Mouse (Mus musculus) intestine, embryonic 15.5 days (tissue): ENCODE measurements around the gene Usp26. TPM values are rescaled to one million over a fixed set of nuclear protein-coding genes. Genes with fewer than 3 reads are reported as not detected.

Experiments used
- ATAC-seq: fragments of 200-750 bp; cut with Nextera tagmentation; 2 replicates; pipeline ENCODE4 v1.8.0; 2017; ENCODE audit warnings: moderate TSS enrichment, moderate library complexity
- H3K27ac ChIP-seq: fragments of 300-500 bp; sonication (generic); 2 replicates; pipeline ENCODE4 v1.5.1; 2015; ENCODE audit warnings: mild to moderate bottlenecking, inconsistent platforms
- H3K27me3 ChIP-seq: fragments of 300-500 bp; sonication (generic); replicated peaks from 2 replicates; pipeline ENCODE4 v1.6.1; 2015; ENCODE audit warnings: inconsistent platforms
- H3K36me3 ChIP-seq: fragments of 300-500 bp; sonication (generic); 2 replicates; pipeline ENCODE4 v1.6.1; 2015; ENCODE audit warnings: inconsistent platforms
- H3K4me1 ChIP-seq: fragments of 300-500 bp; sonication (generic); replicated peaks from 2 replicates; pipeline ENCODE4 v1.6.1; 2015; ENCODE audit warnings: inconsistent platforms
- H3K4me2 ChIP-seq: fragments of 300-500 bp; sonication (generic); replicated peaks from 2 replicates; pipeline ENCODE4 v1.6.1; 2015; ENCODE audit warnings: mild to moderate bottlenecking, inconsistent platforms
- H3K4me3 ChIP-seq: fragments of 300-500 bp; sonication (generic); replicated peaks from 2 replicates; pipeline ENCODE4 v1.5.1; 2015; ENCODE audit warnings: inconsistent platforms
- H3K9ac ChIP-seq: fragments of 300-500 bp; sonication (generic); 2 replicates; pipeline ENCODE4 v1.6.1; 2015; ENCODE audit warnings: inconsistent platforms
- H3K9me3 ChIP-seq: fragments of 300-500 bp; sonication (generic); 2 replicates; pipeline ENCODE4 v1.6.1; 2016; ENCODE audit warnings: inconsistent platforms
- WGBS: fragments of 180-500 bp; shearing (Covaris S2); methylation state at CpG from one replicate; pipeline ENCODE4 v1.1.7; 2015; 5-methylcytosine and 5-hydroxymethylcytosine counted together
- polyA plus RNA-seq: library from polyadenylated mRNA; unstranded; fragments of >200 nt; fragmentation: Nextera tagmentation; extraction: Ambion mirVana; gene quantifications from 2 replicates; pipeline ENCODE4 v1.2.1, GENCODE M21; 2015

Usp26 gene
- polyA plus RNA-seq, result not detected in 2 replicates

DNA sequence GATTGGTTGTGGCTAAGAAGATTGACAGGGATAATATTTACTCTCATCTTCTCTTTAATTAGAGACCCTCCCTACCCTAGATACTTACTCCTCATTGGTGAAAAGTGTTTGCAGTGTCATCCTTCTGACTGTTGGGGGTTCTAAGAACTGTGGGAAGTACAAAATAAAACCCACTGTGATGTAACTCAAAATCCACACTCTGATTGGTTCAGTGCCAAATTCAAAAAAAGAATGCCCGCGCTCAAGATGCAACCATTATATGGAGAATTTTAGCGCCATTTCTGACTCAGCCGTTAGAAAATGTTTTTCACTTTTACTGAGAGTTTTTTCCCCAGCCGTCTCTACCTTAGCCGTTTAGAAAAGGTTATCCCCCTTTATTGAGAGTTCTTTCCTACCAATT lies at the start of gene Usp26:
Usp26 (minus strand) TSS at position 101 of the 400 bp plus-strand sequence.
- Histone ChIP-seq H3K27me3 (no peaks in the 10 kb centered on the region), H3K9ac (no peak within 1 kb of the TSS), H3K36me3 (no peaks in the 10 kb centered on the region), H3K4me1 (no peaks in the 10 kb centered on the region), H3K9me3 (no peaks in the 10 kb centered on the region), H3K4me3 (no peak within 1 kb of the TSS), H3K27ac (no peak within 1 kb of the TSS), H3K4me2 (no peak within 1 kb of the TSS)
- ATAC-seq, result no peak
- WGBS, result 95% methylated on average over 6 of the region's 6 CpGs

DNA sequence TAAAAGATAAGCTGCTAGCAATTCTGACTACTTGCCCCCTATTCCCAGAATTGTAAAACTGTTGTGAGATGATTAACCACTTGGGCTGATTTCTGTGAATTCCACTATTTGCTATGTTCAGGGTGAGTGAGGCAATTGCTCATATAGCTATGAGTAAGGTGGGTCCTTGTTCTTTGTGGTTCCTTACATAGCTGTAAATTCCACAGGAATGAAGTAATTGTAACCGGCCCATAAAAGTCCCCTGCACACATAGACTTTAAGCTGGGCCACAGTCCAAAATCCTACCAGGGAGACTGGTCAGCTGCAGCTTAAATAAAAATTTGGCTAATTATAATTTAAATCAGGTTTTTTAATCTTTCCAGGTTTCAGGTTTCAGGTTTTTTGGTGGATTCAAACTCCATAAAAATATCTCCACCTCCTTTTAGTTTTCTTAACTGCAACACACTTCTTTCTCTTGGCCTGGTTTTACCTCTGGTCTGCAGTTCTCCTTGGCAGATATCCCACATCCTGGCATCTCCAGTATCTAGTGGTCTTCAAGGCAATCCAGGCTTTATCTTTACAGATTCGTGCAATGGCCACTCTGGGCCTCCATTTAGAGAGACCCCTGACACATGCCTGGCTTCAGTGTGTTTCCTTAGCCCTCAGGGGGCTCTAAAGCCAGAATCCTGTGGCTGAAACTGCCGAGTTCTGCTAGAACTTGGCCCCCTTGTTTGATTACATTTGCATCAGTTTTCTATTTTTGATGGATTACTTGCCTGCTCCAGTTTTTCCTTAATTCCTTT lies 13.6 kb upstream of the Usp26 start:
- H3K36me3 ChIP-seq, result no peaks in the 10 kb centered on the region
- H3K27me3 ChIP-seq, result no peaks in the 10 kb centered on the region
- H3K4me2 ChIP-seq, result no peak overlapping the region
- WGBS, result 44% methylated on average over 3 of the region's 3 CpGs
- no peaks in the 10 kb centered on the region for H3K9me3 ChIP-seq
- peak; percentile 88 for ATAC-seq
- no peak overlapping the region for H3K9ac ChIP-seq
- no peak overlapping the region for H3K27ac ChIP-seq
- no peaks in the 10 kb centered on the region for H3K4me1 ChIP-seq
- H3K4me3 ChIP-seq, result no peak overlapping the region

DNA sequence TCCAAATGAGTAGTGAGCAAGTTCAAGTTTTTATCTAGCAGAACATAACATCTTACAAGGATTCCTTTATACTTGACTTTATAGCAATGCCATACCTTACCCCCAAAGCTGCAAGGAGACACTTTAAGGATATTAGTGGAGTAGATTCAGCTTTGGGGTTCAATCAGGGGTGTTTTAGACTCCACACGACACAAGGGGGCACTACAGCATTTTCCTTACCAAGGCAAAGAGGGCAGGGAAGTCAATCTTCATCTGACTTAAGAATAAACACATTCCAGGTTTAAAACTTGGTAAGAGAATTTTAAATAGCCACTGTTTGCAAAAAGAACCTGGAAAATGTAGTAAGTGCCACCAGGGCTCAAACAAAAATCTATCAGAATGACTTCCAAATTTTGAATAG lies 33.6 kb downstream of the Usp26 start:
- ATAC-seq, result no peak
- Histone ChIP-seq H3K4me3 (no peak overlapping the region), H3K27me3 (no peaks in the 10 kb centered on the region), H3K4me1 (no peaks in the 10 kb centered on the region), H3K4me2 (no peak overlapping the region), H3K9ac (no peak overlapping the region), H3K27ac (no peak overlapping the region), H3K36me3 (no peaks in the 10 kb centered on the region), H3K9me3 (no peaks in the 10 kb centered on the region)
- WGBS, result 6% methylated on average over 1 of the region's 1 CpGs

- Histone ChIP-seq H3K4me2 (no peak overlapping the region), H3K4me3 (no peak overlapping the region), H3K36me3 (no peaks in the 10 kb centered on the region), H3K9me3 (no peaks in the 10 kb centered on the region), H3K27me3 (no peaks in the 10 kb centered on the region), H3K4me1 (no peaks in the 10 kb centered on the region), H3K9ac (no peak overlapping the region), H3K27ac (no peak overlapping the region)
- WGBS, result 74% methylated on average over 2 of the region's 2 CpGs
- no peak for ATAC-seq
Observed at GRCm38 (mm10) chrX:51736450-51736849, 64.6 kb downstream of the Usp26 start.

DNA sequence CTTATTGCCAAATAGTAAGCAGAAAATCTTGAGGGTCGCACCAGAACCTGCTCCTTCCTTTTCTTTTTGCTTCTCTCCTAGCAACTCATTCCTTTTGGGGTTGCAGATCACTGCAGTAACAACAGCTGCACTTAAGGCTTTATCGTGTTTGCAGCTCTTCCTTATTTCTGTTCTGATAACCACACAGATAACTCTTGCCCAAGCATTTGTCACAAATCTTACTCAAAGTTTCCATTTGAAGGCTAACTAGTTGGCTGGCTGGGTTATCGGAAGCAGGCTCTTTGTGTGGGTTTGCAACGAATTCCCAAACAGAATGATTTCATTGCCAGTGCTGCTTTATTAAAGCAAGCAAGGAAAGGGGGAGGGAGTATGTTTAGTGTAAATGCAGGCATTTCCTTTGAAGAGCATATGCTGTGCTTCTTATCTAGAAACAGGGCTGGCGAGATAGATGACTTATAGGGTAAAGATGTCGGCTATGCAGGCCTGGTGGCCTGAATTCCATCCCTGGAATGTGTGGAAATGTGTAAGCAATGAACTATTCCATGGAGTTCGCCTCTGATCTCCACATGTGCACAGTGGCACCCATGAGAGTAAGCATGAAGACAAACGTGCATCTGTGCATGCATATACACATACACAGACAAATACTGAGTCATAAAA lies 86.8 kb downstream of the Usp26 start:
- Histone ChIP-seq H3K4me1 (no peaks in the 10 kb centered on the region), H3K36me3 (no peaks in the 10 kb centered on the region), H3K9me3 (no peaks in the 10 kb centered on the region), H3K4me3 (no peak overlapping the region), H3K27ac (no peak overlapping the region), H3K27me3 (no peaks in the 10 kb centered on the region), H3K4me2 (no peak overlapping the region), H3K9ac (no peak overlapping the region)
- 45% methylated on average over 8 of the region's 8 CpGs for WGBS
- no peak for ATAC-seq

- Histone ChIP-seq H3K36me3 (no peaks in the 10 kb centered on the region), H3K4me3 (no peak overlapping the region), H3K4me1 (no peaks in the 10 kb centered on the region), H3K4me2 (no peak overlapping the region), H3K27me3 (no peaks in the 10 kb centered on the region; the same call in 1 of the 2 replicates), H3K27ac (no peak overlapping the region), H3K9me3 (no peaks in the 10 kb centered on the region), H3K9ac (no peak overlapping the region)
- 85% methylated on average over 1 of the region's 1 CpGs for WGBS
- ATAC-seq, result no peak
Observed at GRCm38 (mm10) chrX:51712996-51713395, 88.0 kb downstream of the Usp26 start.

Other genes starting within 250 kb of the Usp26 start
- gene Hs6st2, start 119.4 kb downstream of the Usp26 start, polyA plus RNA-seq, result 5.7 and 7.1 TPM in 2 replicates
- not detected in 2 replicates for gene 1700080O16Rik, start 171.5 kb upstream of the Usp26 start, polyA plus RNA-seq